Mouse (Mus musculus) erythroblast, adult 5-6 weeks (primary cell): ENCODE data around the gene Olfr1367. TPM values are rescaled to one million over a fixed set of nuclear protein-coding genes. Genes with fewer than 3 reads are reported as not detected.
"Not testable (repeated sequence)": the region's sequence is repeated elsewhere in the genome, so short reads cannot be mapped to it uniquely, and the experiment has no call there.

ENCODE experiments used
- ATAC-seq: replicated peaks from 2 replicates; pipeline ENCODE4 v1.8.0; 2016; ENCODE audit warnings: moderate number of reproducible peaks, mild to moderate bottlenecking, moderate TSS enrichment, inconsistent platforms; ENCODE audit not compliant: poor library complexity, low FRiP score, severe bottlenecking
- total RNA-seq, 2 experiments: library from RNA; stranded (forward) in 1 of 2; stranded (reverse) in 1 of 2; fragments of 150-400 nt in 1 of 2; fragments of 200-764, 138-1000 nt in 1 of 2; gene quantifications; 2 replicates each; pipeline versions ENCODE4 v1.2.3 to v1.2.4; 2015 to 2017; ENCODE audit warnings: low replicate concordance in 2 of 2

Olfr1367 gene
- total RNA-seq, 2 experiments from 2014 or later, result not detected

DNA sequence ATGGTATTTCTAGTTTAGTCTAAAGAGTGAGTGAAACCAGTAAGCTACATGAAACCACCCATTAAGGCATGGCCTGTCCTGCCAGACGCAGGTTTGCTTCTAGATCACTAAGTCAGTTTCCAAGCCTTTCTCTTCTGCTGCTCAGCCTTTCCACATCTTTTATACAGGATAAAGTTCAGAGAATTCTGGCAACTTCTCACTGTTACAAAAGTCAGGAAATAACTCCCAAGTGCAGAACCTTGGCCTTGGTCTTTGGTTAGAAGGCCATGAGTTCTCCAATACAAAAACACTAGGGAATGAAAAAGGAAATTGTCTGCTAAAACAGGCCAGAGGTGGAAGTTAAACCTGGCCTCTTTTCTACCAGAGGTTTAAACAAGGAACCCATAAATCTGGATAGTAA is 48.5 kb downstream of the Olfr1367 start:
- no peak for ATAC-seq

DNA sequence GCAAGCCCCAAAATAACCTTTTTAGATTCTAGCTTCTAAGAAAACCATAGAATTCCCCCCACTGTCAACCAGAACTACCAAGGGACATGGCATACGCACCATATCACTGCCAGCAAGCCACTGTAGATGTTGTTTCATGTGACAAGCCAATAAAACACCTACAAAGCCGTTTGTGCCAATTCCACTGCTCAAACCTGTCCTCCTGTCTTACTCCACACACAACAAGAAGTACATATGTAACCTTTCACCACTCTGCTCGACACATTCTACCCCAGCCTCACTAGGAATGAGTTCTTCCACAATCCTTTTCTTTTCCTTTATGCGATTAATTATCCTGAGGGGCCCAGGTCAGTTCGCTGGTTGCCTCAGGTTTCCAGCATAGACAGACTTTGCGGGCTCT is 48.9 kb downstream of the Olfr1367 start:
- no peak for ATAC-seq

DNA sequence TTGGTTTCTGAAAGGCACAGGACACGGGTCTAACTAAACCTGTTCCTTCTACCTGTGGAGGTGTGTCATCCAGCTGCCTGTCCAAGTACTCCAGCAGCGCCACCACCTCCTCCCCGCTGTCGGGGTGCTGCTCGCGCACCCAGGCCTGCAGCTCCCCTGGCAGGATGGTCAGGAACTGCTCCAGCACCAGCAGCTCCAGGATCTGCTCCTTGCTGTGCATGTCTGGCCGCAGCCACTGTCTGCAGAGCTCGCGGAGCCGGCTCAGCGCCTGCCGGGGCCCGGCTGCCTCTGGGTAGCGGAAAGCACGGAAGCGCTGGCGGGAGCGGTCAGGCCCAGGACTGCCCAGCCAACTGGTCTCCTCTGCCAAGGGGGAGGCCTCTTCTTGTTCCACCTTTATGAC is 49.3 kb downstream of the Olfr1367 start:
- ATAC-seq, result not testable (repeated sequence)

DNA sequence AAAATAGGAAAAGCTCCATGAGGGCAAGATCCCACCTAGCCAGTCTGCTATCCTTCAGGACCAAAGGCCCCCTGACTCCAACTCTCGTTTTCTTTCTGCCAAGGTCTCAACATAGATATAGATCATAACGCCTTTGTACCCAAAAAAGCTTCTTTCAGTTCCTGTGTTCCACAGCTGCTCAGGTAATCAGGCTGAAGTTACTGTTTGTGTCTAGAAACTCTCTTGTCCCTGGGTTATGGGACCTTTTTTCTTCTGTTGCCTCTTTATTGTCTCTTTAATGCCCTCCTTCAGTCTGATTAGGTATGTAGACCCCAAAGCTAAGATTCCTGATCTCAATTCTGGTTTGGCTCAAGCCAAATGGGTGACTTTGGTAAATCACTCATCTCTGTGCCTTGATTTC is 50.8 kb downstream of the Olfr1367 start:
- no peak for ATAC-seq

Other genes with a start within 250 kb of the Olfr1367 start
- not detected in 2 replicates for gene Olfr1369-ps1, start 235.4 kb upstream of the Olfr1367 start, total RNA-seq (2015; ENCODE audit: low replicate concordance)
- gene Olfr1369-ps1, start 235.4 kb upstream of the Olfr1367 start, total RNA-seq (2017; ENCODE audit: low replicate concordance), result not detected in 2 replicates
- not detected in 2 replicates for gene Olfr263, start 217.3 kb upstream of the Olfr1367 start, total RNA-seq (2015; ENCODE audit: low replicate concordance)
- not detected in 2 replicates for gene Olfr263, start 217.3 kb upstream of the Olfr1367 start, total RNA-seq (2017; ENCODE audit: low replicate concordance)
- not detected in 2 replicates for gene Olfr1368, start 201.0 kb upstream of the Olfr1367 start, total RNA-seq (2015; ENCODE audit: low replicate concordance)
- gene Olfr1368, start 201.0 kb upstream of the Olfr1367 start, total RNA-seq (2017; ENCODE audit: low replicate concordance), result not detected in 2 replicates
- gene Trim27, start 167.5 kb upstream of the Olfr1367 start, total RNA-seq (2015; ENCODE audit: low replicate concordance), result 11.9 and 18.4 TPM in 2 replicates
- gene Trim27, start 167.5 kb upstream of the Olfr1367 start, total RNA-seq (2017; ENCODE audit: low replicate concordance), result 37.4 and 42.5 TPM in 2 replicates
- gene Gpx5, start 54.2 kb upstream of the Olfr1367 start, total RNA-seq (2015; ENCODE audit: low replicate concordance), result not detected in 2 replicates
- gene Gpx5, start 54.2 kb upstream of the Olfr1367 start, total RNA-seq (2017; ENCODE audit: low replicate concordance), result not detected in 2 replicates
- not detected in 2 replicates for gene Gpx6, start 34.8 kb upstream of the Olfr1367 start, total RNA-seq (2015; ENCODE audit: low replicate concordance)
- gene Gpx6, start 34.8 kb upstream of the Olfr1367 start, total RNA-seq (2017; ENCODE audit: low replicate concordance), result not detected in 2 replicates
- gene Zscan12, start 15.9 kb downstream of the Olfr1367 start, total RNA-seq (2015; ENCODE audit: low replicate concordance), result 0.84 TPM in 1 of 2 replicates, not detected in the other
- gene Zscan12, start 15.9 kb downstream of the Olfr1367 start, total RNA-seq (2017; ENCODE audit: low replicate concordance), result 0.70 and 1.4 TPM in 2 replicates
- gene Zkscan3, start 55.8 kb downstream of the Olfr1367 start, total RNA-seq (2015; ENCODE audit: low replicate concordance), result 16.9 and 23.6 TPM in 2 replicates
- gene Zkscan3, start 55.8 kb downstream of the Olfr1367 start, total RNA-seq (2017; ENCODE audit: low replicate concordance), result 13.9 and 19.9 TPM in 2 replicates
- not detected in 2 replicates for gene Pgbd1, start 94.1 kb downstream of the Olfr1367 start, total RNA-seq (2015; ENCODE audit: low replicate concordance)
- 1.1 TPM in 1 of 2 replicates, not detected in the other for gene Pgbd1, start 94.1 kb downstream of the Olfr1367 start, total RNA-seq (2017; ENCODE audit: low replicate concordance)
- 3.8 and 4.8 TPM in 2 replicates for gene Zscan26, start 106.8 kb downstream of the Olfr1367 start, total RNA-seq (2015; ENCODE audit: low replicate concordance)
- gene Zscan26, start 106.8 kb downstream of the Olfr1367 start, total RNA-seq (2017; ENCODE audit: low replicate concordance), result 1.7 and 2.2 TPM in 2 replicates
- 1.3 TPM in 1 of 2 replicates, not detected in the other for gene Nkapl, start 121.6 kb downstream of the Olfr1367 start, total RNA-seq (2015; ENCODE audit: low replicate concordance)
- not detected in 2 replicates for gene Nkapl, start 121.6 kb downstream of the Olfr1367 start, total RNA-seq (2017; ENCODE audit: low replicate concordance)
- not detected in 2 replicates for gene Zkscan4, start 132.0 kb downstream of the Olfr1367 start, total RNA-seq (2015; ENCODE audit: low replicate concordance)
- gene Zkscan4, start 132.0 kb downstream of the Olfr1367 start, total RNA-seq (2017; ENCODE audit: low replicate concordance), result not detected in 2 replicates
- gene Gm10065, start 132.5 kb downstream of the Olfr1367 start, total RNA-seq (2015; ENCODE audit: low replicate concordance), result not detected in 2 replicates
- gene Gm10065, start 132.5 kb downstream of the Olfr1367 start, total RNA-seq (2017; ENCODE audit: low replicate concordance), result not detected in 2 replicates
- gene AK157302, start 148.3 kb downstream of the Olfr1367 start, total RNA-seq (2015; ENCODE audit: low replicate concordance), result 0.77 and 5.6 TPM in 2 replicates
- 7.8 and 15.1 TPM in 2 replicates for gene AK157302, start 148.3 kb downstream of the Olfr1367 start, total RNA-seq (2017; ENCODE audit: low replicate concordance)
- gene Gm11273, start 154.5 kb downstream of the Olfr1367 start, total RNA-seq (2015; ENCODE audit: low replicate concordance), result 12.1 TPM in 1 of 2 replicates, not detected in the other
- gene Gm11273, start 154.5 kb downstream of the Olfr1367 start, total RNA-seq (2017; ENCODE audit: low replicate concordance), result 1.3 TPM in 1 of 2 replicates, not detected in the other
- 2.1 and 5.4 TPM in 2 replicates for gene Zkscan8, start 184.2 kb downstream of the Olfr1367 start, total RNA-seq (2015; ENCODE audit: low replicate concordance)
- gene Zkscan8, start 184.2 kb downstream of the Olfr1367 start, total RNA-seq (2017; ENCODE audit: low replicate concordance), result 1.7 and 3.4 TPM in 2 replicates
- not detected in 2 replicates for gene Olfr1366, start 195.9 kb downstream of the Olfr1367 start, total RNA-seq (2015; ENCODE audit: low replicate concordance)
- not detected in 2 replicates for gene Olfr1366, start 195.9 kb downstream of the Olfr1367 start, total RNA-seq (2017; ENCODE audit: low replicate concordance)
- not detected in 2 replicates for gene Olfr1535, start 213.0 kb downstream of the Olfr1367 start, total RNA-seq (2015; ENCODE audit: low replicate concordance)
- 0.84 TPM in 1 of 2 replicates, not detected in the other for gene Olfr1535, start 213.0 kb downstream of the Olfr1367 start, total RNA-seq (2017; ENCODE audit: low replicate concordance)
- gene Olfr1364, start 234.8 kb downstream of the Olfr1367 start, total RNA-seq (2015; ENCODE audit: low replicate concordance), result not detected in 2 replicates
- gene Olfr1364, start 234.8 kb downstream of the Olfr1367 start, total RNA-seq (2017; ENCODE audit: low replicate concordance), result not detected in 2 replicates